Mouse (Mus musculus) B cell, adult 2 months (primary cell): ENCODE data around the gene Gtf2h3.

Source experiments
- DNase-seq, 2 experiments: peaks; one replicate each; pipeline ENCODE4 v3.0.0; 2022

Gene Gtf2h3

GRCm38 (mm10) chr5:124637836-124638235 lies 58.9 kb downstream of the Gtf2h3 start:
- no peak for DNase-seq
